Mouse (Mus musculus) MEL (cell line): ENCODE data around the gene Klhl1.

Experiments used
- CTCF ChIP-seq, 3 experiments: IDR thresholded peaks in 2 of 3; conservative IDR thresholded peaks in 1 of 3; 2 replicates each; pipeline ENCODE4 v1.5.1; 2011 to 2012; ENCODE audit warnings: low read length in 3 of 3, low read depth in 2 of 3, mild to moderate bottlenecking in 2 of 3, improper control_type of control experiment in 1 of 3, inconsistent platforms in 1 of 3, mixed read lengths in 1 of 3, moderate library complexity in 1 of 3; ENCODE audit not compliant: control insufficient read depth in 1 of 3, insufficient read depth in 1 of 3, poor library complexity in 1 of 3, severe bottlenecking in 1 of 3
- EP300 ChIP-seq, 2 experiments: IDR thresholded peaks; 2 replicates each; pipeline ENCODE4 v1.6.1; 2011; ENCODE audit warnings: improper control_type of control experiment in 2 of 2, low read length in 2 of 2, low read depth in 1 of 2, mild to moderate bottlenecking in 1 of 2

DNA sequence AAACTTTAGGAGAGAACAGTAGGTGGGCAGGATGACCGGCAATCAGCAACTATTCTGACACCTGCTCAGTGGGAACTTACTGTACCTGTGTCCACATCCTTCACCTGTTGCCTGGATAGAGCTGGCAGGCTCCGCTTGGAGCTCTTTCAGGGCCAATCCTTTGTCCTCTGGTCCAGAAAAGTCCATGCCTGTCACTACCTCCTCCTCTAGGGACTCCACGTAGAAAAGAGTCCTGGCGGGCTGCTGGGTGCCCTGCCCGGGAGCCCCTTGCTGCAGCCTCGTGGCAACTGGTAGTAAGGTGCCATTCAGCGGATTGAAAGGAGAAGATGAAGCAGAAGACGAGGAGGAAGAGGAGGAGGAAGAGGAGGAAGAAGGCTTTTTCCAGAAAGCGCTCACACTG, 1.2 kb downstream of the Klhl1 start:
- no peak for TF ChIP-seq CTCF (IDR thresholded peaks at IDR 0.05 in 2 of 3, conservative IDR thresholded peaks at IDR 0.05 in 1 of 3; ENCODE audit: control insufficient read depth in 1 of 3, insufficient read depth in 1 of 3, low read depth in 2 of 3, low read length in 3 of 3, poor library complexity in 1 of 3, severe bottlenecking in 1 of 3)
- TF ChIP-seq EP300 (IDR thresholded peaks at IDR 0.05; ENCODE audit: low read depth in 1 of 2, low read length in 2 of 2): no peak
